Mouse (Mus musculus) mature B cell (primary cell): Measurements from ENCODE around the gene Rbpj.
"Not testable (repeated sequence)": the region's sequence is repeated elsewhere in the genome, so short reads cannot be mapped to it uniquely, and the experiment has no call there.

ENCODE experiments used
- in situ Hi-C: fragments of 300-500 bp; cut with MboI; formaldehyde crosslinking; loops from 2 replicates; pipeline ENCODE4 v1.14.3; 2019

Gene Rbpj

GRCm38 (mm10) chr5:53670321-53670938 lies 204.5 kb downstream of the Rbpj start:
- in situ Hi-C loops, result no loop called here

- in situ Hi-C loops, result no loop called here
These were observed 205.6 kb downstream of the Rbpj start for GRCm38 (mm10) chr5:53671507-53671906.

- in situ Hi-C loops, result no loop called here
These were observed 206.4 kb downstream of the Rbpj start for GRCm38 (mm10) chr5:53672352-53672751.

GRCm38 (mm10) chr5:53673493-53674150 lies 207.7 kb downstream of the Rbpj start:
- in situ Hi-C loops, result not testable (repeated sequence)

- in situ Hi-C loops, result no loop called here
These were observed 210.7 kb downstream of the Rbpj start for GRCm38 (mm10) chr5:53676671-53677070.

- in situ Hi-C loops, result no loop called here
These were observed 212.2 kb downstream of the Rbpj start for GRCm38 (mm10) chr5:53678036-53678767.

GRCm38 (mm10) chr5:53679651-53680050 lies 213.7 kb downstream of the Rbpj start:
- in situ Hi-C loops, result no loop called here

- in situ Hi-C loops, result no loop called here
These were observed 218.0 kb downstream of the Rbpj start for GRCm38 (mm10) chr5:53683916-53684315.

GRCm38 (mm10) chr5:53684417-53684816 lies 218.5 kb downstream of the Rbpj start:
- in situ Hi-C loops, result no loop called here

- in situ Hi-C loops, result no loop called here
These were observed 219.7 kb downstream of the Rbpj start for GRCm38 (mm10) chr5:53685623-53686022.

- in situ Hi-C loops, result no loop called here
These were observed 220.4 kb downstream of the Rbpj start for GRCm38 (mm10) chr5:53686379-53686778.

- in situ Hi-C loops, result no loop called here
These were observed 222.4 kb downstream of the Rbpj start for GRCm38 (mm10) chr5:53688326-53688725.

GRCm38 (mm10) chr5:53691577-53691976 lies 225.6 kb downstream of the Rbpj start:
- in situ Hi-C loops, result no loop called here

- in situ Hi-C loops, result no loop called here
These were observed 226.1 kb downstream of the Rbpj start for GRCm38 (mm10) chr5:53692100-53692499.

- in situ Hi-C loops, result no loop called here
These were observed 226.7 kb downstream of the Rbpj start for GRCm38 (mm10) chr5:53692662-53693061.

GRCm38 (mm10) chr5:53696701-53697100 lies 230.7 kb downstream of the Rbpj start:
- in situ Hi-C loops, result no loop called here

- in situ Hi-C loops, result no loop called here
These were observed 231.8 kb downstream of the Rbpj start for GRCm38 (mm10) chr5:53697794-53698193.

- in situ Hi-C loops, result no loop called here
These were observed 236.7 kb downstream of the Rbpj start for GRCm38 (mm10) chr5:53702686-53703085.
